Mouse (Mus musculus) erythroid progenitor cell, adult 5-6 weeks (primary cell): Measurements from ENCODE around the gene Tiam1. TPM values are rescaled to one million over a fixed set of nuclear protein-coding genes. Genes with fewer than 3 reads are reported as not detected.

Experiments
- ATAC-seq: replicated peaks from 2 replicates; pipeline ENCODE4 v1.8.0; 2016; ENCODE audit warnings: moderate number of reproducible peaks, mild to moderate bottlenecking, moderate TSS enrichment, inconsistent platforms; ENCODE audit not compliant: poor library complexity, low FRiP score, severe bottlenecking
- total RNA-seq, 2 experiments: library from RNA; stranded (forward) in 1 of 2; stranded (reverse) in 1 of 2; fragments of 150-400 nt in 1 of 2; fragments of 186-747, 209-891 nt in 1 of 2; gene quantifications; 2 replicates each; pipeline versions ENCODE4 v1.2.3 to v1.2.4; 2015 to 2017; ENCODE audit warnings: low replicate concordance in 2 of 2

The Tiam1 gene
- total RNA-seq, 2 experiments from 2014 or later, result 7.5 to 28.4 TPM

GRCm38 (mm10) chr16:89830221-89830648, 313.3 kb downstream of the Tiam1 start:
- no peak for ATAC-seq

DNA sequence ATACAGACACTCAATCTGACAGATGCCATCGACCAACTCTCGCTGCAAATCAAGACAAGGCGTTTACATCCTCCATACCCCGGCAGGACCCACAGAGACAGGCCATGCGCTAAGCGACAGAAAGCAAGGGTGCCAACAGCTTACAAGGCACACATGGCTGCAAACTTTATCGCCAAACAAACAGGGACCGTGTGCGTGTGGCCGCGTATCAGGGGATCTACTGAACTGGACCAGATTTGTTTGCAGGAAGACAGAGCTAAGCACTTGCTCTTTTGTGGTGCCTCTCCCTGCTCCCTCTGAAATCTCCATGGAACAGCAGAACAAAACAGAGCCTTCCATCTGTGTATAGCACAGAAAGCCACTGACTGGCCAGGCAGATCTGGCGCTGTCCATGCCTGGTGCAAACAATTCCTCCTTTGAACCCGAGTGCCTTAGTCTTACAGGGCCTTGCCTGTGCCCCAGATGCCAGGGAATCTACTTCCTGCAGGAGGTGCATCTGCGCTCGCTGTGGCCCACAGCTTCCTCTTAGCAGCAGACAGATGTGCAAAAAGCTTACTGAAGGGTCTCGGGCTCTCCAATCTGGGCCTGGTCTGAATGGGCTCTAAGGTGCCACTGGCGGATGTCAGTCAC, 316.0 kb downstream of the Tiam1 start:
- ATAC-seq, result no peak

DNA sequence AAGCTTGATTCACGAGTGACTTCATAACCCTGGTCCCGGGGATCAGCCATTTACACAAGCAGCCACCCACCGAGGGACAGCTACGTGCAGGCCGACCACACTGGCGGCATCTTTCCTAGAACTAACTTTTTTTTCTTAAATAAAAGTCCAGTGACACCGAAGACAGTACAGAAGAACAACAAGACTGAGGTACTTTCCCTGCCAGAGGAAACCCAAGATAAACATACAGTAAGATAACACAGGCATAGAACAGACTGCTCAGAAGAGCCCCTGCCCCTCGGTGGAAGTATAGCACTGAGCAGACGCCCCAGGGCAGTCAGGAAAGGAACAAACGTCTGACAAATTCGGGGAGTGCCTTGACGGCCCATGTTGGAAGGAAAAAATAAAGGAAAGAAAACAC, 317.7 kb downstream of the Tiam1 start:
- ATAC-seq, result no peak

DNA sequence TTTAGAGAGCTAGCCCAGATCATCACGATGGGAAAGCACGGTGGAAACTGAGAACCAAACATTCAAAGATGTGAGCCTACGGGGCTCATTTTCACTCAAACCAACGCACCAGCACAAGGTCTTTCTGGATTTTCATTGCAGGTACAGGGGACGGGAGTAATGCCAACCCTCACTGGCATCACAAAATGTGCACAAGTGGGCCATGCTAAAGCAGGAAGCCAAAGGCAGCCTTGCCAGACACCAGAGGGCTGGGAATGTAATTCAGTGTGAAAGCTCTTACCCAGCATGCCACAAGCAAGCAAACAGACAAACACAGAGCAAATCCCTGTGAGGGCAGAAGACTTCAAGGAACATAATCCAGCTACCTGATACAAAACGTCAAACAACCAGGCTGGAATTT, 320.7 kb downstream of the Tiam1 start:
- no peak for ATAC-seq

DNA sequence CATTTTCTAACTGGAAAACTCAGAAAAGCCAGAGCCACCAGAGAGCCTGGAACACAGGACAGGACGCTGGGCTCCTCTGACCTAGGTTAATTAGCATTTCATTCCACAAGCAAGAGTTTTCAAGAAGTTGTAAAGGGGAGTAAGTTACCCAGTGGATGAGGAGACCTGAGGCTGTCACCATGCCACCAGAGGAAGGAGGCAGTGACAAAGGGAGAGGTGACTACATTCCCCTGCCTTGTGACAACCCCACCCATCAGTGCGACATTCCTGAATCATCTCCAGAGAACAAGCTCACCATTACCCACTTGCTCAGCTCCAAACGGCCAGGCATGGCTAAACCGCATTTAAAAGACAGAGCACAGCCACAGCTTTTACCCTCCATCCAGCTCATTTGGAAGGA, 324.9 kb downstream of the Tiam1 start:
- ATAC-seq, result no peak

GRCm38 (mm10) chr16:89817861-89818630, 325.5 kb downstream of the Tiam1 start:
- ATAC-seq, result no peak

DNA sequence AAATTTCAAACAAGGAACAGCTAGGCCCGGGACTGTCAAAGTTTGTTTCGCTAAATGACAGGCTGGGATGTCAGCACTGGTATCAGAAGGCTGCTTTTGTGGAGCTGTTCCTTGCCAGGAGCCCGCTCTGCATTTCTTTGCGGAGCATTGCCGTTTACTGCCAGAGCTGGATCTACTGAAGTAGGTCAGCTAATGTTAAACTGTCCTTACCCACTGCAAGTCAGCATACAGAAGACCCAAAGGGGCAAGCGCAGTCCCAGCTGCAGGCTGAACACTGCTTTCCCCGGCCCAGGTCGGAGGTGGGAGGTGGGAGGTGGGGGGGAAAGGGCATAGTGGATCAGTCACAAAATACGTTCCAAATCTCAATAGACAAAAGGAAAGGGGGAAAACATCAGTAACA, 326.3 kb downstream of the Tiam1 start:
- no peak for ATAC-seq

DNA sequence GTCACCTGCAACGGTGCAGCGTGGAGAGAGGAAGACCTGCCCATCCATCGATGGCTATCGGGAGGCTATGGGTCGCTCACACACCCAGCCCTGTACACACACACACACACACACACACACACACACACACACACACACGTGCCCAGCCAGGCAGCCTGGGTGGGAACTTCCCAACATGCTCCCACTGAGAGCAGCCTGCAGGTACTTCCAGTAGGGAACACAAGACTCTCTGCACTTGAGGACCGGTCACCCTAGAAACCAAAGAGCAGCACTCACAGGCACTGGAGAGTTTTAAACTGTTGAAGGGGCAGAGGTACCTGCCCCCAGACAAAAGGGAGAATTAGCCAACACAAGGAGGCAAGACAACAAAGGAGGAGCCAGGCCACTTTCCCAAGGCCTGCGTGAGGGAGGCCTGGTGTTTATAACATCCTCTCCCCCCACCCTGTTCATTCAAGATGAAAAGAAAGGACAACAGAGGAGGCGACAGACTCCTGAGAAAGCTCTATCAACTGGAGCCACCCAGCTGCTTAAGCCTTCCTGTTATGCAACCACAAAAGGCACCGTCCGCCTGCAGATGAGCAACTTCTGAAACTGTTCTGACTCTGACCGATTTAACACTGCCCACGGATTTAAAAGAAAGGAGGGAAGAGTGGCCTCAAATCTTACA, 326.9 kb downstream of the Tiam1 start:
- no peak for ATAC-seq

DNA sequence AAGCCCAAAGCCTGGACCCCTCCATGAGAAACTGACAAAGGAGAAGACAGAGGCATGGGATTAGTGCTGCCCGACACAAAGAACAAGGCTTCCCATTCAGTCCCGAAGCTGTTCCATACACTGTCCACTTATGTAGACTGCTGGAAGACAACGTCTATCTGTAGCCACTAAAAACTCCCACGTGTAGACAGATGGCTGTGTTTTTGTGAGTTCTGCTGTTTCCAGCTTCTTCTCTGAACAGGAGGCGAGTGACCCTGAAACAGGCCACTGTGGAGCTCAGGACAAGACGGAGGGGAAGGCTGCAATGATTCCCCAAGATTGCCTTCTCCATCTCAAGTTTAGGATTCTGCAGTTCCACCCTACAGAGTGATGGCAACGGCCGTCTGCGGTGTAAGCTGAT, 330.0 kb downstream of the Tiam1 start:
- ATAC-seq, result no peak

- ATAC-seq, result no peak
These were observed 330.7 kb downstream of the Tiam1 start for GRCm38 (mm10) chr16:89812891-89813290.

- no peak for ATAC-seq
These were observed 333.2 kb downstream of the Tiam1 start for GRCm38 (mm10) chr16:89810398-89810797.

GRCm38 (mm10) chr16:89808168-89808567, 335.4 kb downstream of the Tiam1 start:
- no peak for ATAC-seq

- ATAC-seq, result no peak
These were observed 337.6 kb downstream of the Tiam1 start for GRCm38 (mm10) chr16:89805946-89806345.

DNA sequence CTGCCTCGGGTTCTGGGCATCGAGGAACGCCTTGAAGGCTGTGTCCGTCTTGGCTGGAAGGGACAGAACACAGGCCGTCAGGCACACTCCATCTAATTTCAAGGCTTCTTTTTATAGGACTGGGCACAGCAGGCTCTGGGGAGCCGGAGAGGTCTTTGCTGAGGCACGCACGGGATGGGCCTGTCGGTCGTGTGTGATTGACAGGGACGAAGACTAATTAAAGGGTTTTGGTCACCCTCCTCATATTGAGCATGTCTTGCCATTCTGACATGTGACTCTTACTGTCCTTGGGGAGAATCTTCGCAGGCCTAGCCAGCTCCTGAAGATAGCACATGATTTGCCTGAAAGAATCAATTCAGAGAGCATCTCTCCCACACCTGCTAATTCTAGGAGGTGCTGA, 338.4 kb downstream of the Tiam1 start:
- no peak for ATAC-seq

- ATAC-seq, result no peak
These were observed 342.1 kb downstream of the Tiam1 start for GRCm38 (mm10) chr16:89801493-89801892.

GRCm38 (mm10) chr16:89799772-89800171, 343.8 kb downstream of the Tiam1 start:
- ATAC-seq, result no peak

DNA sequence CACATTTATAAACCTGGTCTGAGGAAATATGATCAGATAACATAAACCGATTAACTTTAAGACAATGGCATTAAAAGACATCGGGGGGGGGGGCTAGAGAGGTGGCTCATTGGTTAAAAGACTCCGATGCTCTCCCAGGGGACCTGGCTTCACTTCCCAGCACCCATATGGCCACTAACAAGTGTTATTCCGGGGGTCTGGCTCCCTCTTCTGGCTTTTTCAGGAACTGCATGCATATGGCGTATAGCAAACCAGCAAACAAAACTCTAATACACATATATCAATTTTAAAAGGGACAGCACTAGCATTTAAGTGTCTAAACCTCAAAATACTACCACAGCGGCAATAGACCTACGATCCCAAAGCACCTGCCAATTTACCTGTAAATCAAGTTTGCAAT, 347.0 kb downstream of the Tiam1 start:
- ATAC-seq, result no peak

GRCm38 (mm10) chr16:89789792-89790434, 353.7 kb downstream of the Tiam1 start:
- no peak for ATAC-seq

DNA sequence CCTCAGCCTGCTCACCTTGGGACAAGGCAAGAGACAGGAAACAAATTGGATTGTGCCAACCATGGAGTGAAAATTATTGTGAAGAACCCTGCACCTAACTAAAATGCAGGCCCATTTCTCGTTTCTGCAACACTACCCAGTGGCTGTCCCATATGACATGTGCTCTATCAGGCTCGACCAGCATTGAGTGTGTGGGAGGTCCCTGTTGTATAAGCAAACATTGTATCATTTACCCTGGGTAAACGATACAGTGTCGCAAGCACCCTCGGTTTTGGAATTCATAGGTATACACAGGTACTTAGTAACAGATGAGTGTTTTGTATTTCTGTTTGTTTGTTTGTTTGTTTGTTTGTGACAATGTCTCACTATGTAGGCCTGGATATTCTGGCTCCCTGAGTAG, 357.8 kb downstream of the Tiam1 start:
- no peak for ATAC-seq

GRCm38 (mm10) chr16:89779705-89780104, 363.9 kb downstream of the Tiam1 start:
- ATAC-seq, result no peak

DNA sequence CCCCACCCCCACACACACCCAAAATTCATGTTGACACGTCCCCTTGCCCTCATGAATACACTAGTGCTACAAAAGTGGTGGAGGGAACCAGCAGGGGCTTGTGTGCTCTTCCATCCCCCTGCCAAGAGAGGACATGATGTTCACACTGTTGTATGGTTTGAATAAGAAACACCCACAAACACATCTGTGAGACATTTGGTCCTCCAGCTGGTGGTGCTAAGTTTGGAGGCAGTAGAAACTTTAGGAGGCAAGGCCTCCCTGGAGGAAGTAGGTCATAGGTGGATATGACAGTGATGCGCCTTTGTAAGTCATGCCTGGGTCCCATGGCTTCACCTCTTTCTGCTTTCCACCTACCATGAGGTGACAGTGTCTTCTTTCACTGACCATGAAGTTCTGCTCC, 366.1 kb downstream of the Tiam1 start:
- ATAC-seq, result no peak
